Mouse (Mus musculus): ENCODE measurements around the gene Pdia4. TPM values are rescaled to one million over a fixed set of nuclear protein-coding genes. Genes with fewer than 3 reads are reported as not detected.

The Pdia4 gene
- total RNA-seq, 2 experiments from 2014 or later: 54.7 to 58.1 TPM

Small RNA genes lying within 50 kb of the gene (microRNA-seq; reads per million reads assigned to microRNA genes)
- 0 to 1.2 reads per million in 2 experiments for gene Mir704

Other genes starting within 250 kb of the Pdia4 start
- 10 to 100 TPM; 11.3 to 13.5 TPM for gene Ezh2, start 218.1 kb downstream of the Pdia4 start, total RNA-seq (2021)
- 1 to 10 TPM; 5.4 to 6.1 TPM for gene Zfp786, start 17.4 kb upstream of the Pdia4 start, total RNA-seq (2021)
- gene Zfp398, start 22.2 kb upstream of the Pdia4 start, total RNA-seq (2021): 10 to 100 TPM; 22.1 to 24.0 TPM
- gene Zfp282, start 63.8 kb upstream of the Pdia4 start, total RNA-seq (2021): 10 to 100 TPM; 12.3 to 13.2 TPM
- 10 to 100 TPM; 17.3 to 19.1 TPM for gene Zfp212, start 107.0 kb upstream of the Pdia4 start, total RNA-seq (2021)
- 10 to 100 TPM; 18.3 to 22.6 TPM for gene Zfp956, start 140.0 kb upstream of the Pdia4 start, total RNA-seq (2021)
- gene Zfp777, start 235.5 kb upstream of the Pdia4 start, total RNA-seq (2021): 10 to 100 TPM; 34.4 to 35.1 TPM

All from left cerebral cortex, adult 2 months (tissue).